Mouse (Mus musculus): ENCODE measurements around the gene Hist1h2ah.

GRCm38 (mm10) chr13:22019934-22020835 lies 15.2 kb downstream of the Hist1h2ah start:
- TF ChIP-seq EP300 (IDR thresholded peaks at IDR 0.05; ENCODE audit: low read depth) (no peak), CTCF (IDR thresholded peaks at IDR 0.05; ENCODE audit: low read depth) (no peak)

All from liver, embryonic 14.5 days (tissue).